Mouse (Mus musculus): ENCODE measurements around the gene Samd4.

DNA sequence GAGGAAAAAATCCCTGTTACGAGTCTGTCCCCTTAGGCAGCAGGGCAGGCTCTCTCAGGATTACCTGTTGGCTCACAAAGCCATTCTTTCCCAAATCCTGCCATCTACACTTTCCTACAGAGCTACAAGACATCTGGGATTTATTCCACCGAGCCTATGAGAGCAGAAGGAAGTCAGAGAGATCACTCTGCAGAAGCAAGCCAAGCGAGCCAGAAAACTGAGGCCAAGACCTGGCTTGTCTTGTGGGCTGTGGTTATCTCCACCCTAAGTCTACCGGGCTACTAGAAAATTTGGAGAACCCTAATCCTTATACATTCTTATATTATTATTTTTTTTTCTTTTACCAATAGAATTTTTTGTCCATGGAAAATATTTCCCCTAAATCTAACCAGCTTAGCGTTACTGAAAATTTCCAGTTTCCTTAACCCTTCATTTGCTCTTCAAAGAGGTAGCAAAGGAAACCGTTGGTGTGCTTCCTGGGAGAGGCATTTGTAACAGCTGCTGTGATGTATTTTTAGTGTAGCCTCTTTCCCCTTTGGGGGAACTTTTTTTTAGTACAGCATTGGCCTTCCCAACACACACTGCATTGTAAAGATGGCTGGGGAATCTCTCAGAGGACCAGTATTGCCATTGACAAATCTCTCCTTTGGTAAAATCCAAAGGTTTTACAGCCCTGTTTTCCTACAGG is 144.9 kb downstream of the Samd4 start:
- TF ChIP-seq CTCF (IDR thresholded peaks at IDR 0.05; ENCODE audit: low read depth, low read length) (no peak), POLR2A (IDR thresholded peaks at IDR 0.05; ENCODE audit: extremely low read depth, insufficient read depth, low read length) (no peak)
